Mouse (Mus musculus) liver, adult 2 months (tissue): ENCODE measurements at regions not wholly inside any gene's neighbourhood (a gene's known extent, or its start where the extent isn't known, plus 50 kb on each side); places are given as distances from the start of the nearest gene placed in this dataset.

Source experiments
- DNase-seq: peaks from one replicate; pipeline ENCODE4 v3.0.0-alpha.2; 2011; ENCODE audit warnings: low read depth, low spot score; ENCODE audit errors: extremely low read depth
- H3K27ac ChIP-seq: fragments of 200-500 bp; replicated peaks from 2 replicates; pipeline ENCODE4 v1.5.1; 2012; ENCODE audit warnings: low read depth, mild to moderate bottlenecking, control low read depth, inconsistent platforms, low read length; ENCODE audit not compliant: insufficient read depth
- H3K27me3 ChIP-seq: fragments of 200-500 bp; 2 replicates; pipeline ENCODE4 v1.6.1; 2012; ENCODE audit warnings: mild to moderate bottlenecking, moderate library complexity, low read length, inconsistent platforms; ENCODE audit not compliant: control insufficient read depth, insufficient read depth
- H3K36me3 ChIP-seq: fragments of 200-500 bp; 2 replicates; pipeline ENCODE4 v1.6.1; 2012; ENCODE audit warnings: low read length, inconsistent platforms; ENCODE audit not compliant: control insufficient read depth, insufficient read depth
- H3K4me1 ChIP-seq: fragments of 200-500 bp; 2 replicates; pipeline ENCODE4 v1.6.1; 2011; ENCODE audit warnings: low read length; ENCODE audit not compliant: control insufficient read depth, insufficient read depth
- H3K4me3 ChIP-seq: fragments of 200-500 bp; 2 replicates; pipeline ENCODE4 v1.5.1; 2011; ENCODE audit warnings: low read depth, mild to moderate bottlenecking, control low read depth, low read length, moderate library complexity; ENCODE audit not compliant: insufficient read depth
- H3K79me2 ChIP-seq: fragments of 200-500 bp; 2 replicates; pipeline ENCODE4 v1.6.1; 2012; ENCODE audit warnings: inconsistent platforms, mild to moderate bottlenecking, low read length, moderate library complexity; ENCODE audit not compliant: control insufficient read depth, insufficient read depth
- H3K9ac ChIP-seq: fragments of 200-500 bp; 2 replicates; pipeline ENCODE4 v1.6.1; 2012; ENCODE audit warnings: low read depth, mild to moderate bottlenecking, control low read depth, inconsistent platforms, low read length
- CTCF ChIP-seq: fragments of 200-500 bp; IDR thresholded peaks from 2 replicates; pipeline ENCODE4 v1.5.1; 2011; ENCODE audit warnings: low read depth, low read length, control low read depth
- POLR2A ChIP-seq: fragments of 200-500 bp; IDR thresholded peaks from 2 replicates; pipeline ENCODE4 v1.6.1; 2011; ENCODE audit warnings: low read length, control low read depth; ENCODE audit not compliant: insufficient read depth; ENCODE audit errors: extremely low read depth
- WGBS: fragments of 180-500 bp; shearing (Covaris S2); methylation state at CpG from one replicate; pipeline ENCODE4 v1.1.7; 2018; 5-methylcytosine and 5-hydroxymethylcytosine counted together

DNA sequence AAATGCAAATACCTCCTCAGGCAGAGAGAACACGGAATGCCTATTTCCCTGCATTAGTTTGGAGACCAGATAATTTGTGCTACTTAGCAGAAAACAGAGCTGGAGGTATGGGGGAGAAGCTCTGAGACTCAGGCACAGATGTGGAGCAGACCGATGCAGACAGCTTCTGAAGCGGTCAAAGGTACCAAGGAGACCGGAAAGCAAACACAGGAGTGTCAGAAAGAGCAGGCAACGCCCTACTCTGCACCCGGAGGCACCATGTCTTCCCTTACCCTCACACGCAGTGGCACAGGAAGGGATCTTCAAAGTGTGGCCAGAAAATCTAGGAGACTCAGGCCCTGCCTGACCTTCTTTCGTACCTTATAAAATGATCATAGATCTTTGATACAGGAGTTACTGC, 98.4 kb upstream of the Rybp start:
- DNase-seq: no peak
- 58% methylated on average over 8 of the region's 8 CpGs for WGBS
- TF ChIP-seq POLR2A (no peak), CTCF (no peak)

DNA sequence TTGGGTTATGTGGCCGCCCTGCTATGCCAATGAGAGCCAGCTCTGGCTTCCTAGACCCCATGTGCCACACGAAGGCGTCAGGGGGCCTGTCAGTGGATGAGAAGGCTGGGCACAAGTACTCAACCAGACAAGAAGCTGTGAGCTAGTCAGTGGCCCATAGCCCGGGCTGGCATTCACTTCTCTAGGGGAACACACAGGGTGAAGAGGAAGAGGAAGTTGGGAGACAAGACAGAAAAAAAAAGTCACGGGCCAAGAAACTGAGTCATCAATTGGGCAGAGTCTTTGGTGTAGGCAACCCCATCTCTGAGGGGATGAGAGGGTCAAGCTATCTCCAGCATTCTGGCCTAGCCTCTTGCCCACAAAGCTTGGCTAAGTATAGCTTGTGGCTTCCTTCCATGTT, 93.8 kb upstream of the Rybp start:
- TF ChIP-seq CTCF: no peak
- no peak for TF ChIP-seq POLR2A
- WGBS: 84% methylated on average over 5 of the region's 5 CpGs
- Histone ChIP-seq H3K79me2 (no peaks in the 10 kb centered on the region), H3K27ac (no peak overlapping the region), H3K36me3 (no peaks in the 10 kb centered on the region), H3K4me1 (peaks cover 1% of the 10 kb centered on the region; the same call in 1 of the 2 replicates), H3K27me3 (no peaks in the 10 kb centered on the region), H3K4me3 (no peak overlapping the region), H3K9ac (no peak overlapping the region)
- peak; percentile 11 for DNase-seq

More for the DNA sequence above, 98.4 kb upstream of the Rybp start:
- H3K36me3 ChIP-seq: no peaks in the 10 kb centered on the region
- H3K79me2 ChIP-seq: no peaks in the 10 kb centered on the region
- no peak overlapping the region for H3K9ac ChIP-seq
- no peaks in the 10 kb centered on the region for H3K4me1 ChIP-seq
- H3K27me3 ChIP-seq: no peaks in the 10 kb centered on the region
- H3K4me3 ChIP-seq: no peak overlapping the region
- no peak overlapping the region for H3K27ac ChIP-seq

DNA sequence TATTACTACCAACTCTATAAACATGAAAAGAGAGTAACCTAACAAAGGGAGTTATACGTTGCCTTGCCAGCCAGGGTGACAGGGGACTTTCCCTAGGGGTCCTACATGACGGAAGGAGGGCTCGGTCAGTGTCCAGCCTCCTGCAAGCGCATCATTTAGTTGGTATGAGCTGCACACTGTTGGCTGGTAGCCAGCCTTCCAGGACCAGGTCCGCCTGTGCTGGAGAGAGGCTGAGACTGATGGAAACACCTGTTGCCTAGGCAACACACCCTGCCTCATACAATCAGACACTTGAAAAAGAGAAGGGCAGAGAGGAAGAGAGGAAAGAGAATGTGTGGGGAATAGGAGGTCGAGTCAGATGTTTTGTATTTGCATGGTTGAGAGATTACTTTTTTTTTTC, 93.3 kb upstream of the Rybp start:
- Histone ChIP-seq H3K79me2 (no peaks in the 10 kb centered on the region), H3K9ac (no peak overlapping the region), H3K4me1 (peaks cover 1% of the 10 kb centered on the region; the same call in 1 of the 2 replicates), H3K27me3 (no peaks in the 10 kb centered on the region), H3K36me3 (no peaks in the 10 kb centered on the region), H3K4me3 (no peak overlapping the region), H3K27ac (no peak overlapping the region)
- DNase-seq: no peak
- TF ChIP-seq POLR2A (no peak), CTCF (no peak)
- 86% methylated on average over 6 of the region's 6 CpGs for WGBS

DNA sequence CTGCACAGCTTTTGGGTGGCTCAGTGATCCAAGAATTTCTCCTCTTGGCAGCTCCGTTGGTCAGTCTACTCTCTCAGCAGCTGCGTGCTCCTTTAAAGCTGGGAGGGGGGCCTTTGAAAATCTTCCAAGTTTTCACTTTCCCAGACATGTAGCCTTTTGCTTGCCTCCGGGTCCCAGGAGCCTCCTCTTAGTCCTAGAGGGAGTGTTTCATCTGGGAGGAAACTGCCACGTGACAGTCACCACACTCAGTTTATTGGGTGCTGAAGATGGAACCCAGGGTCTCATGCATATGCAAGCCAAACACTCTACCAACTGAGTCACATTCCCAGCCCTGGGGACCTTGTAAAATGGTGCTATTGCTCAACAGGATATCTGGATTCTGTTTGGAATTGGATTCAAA, 92.5 kb upstream of the Rybp start:
- Histone ChIP-seq H3K27me3 (no peaks in the 10 kb centered on the region), H3K36me3 (no peaks in the 10 kb centered on the region), H3K4me3 (no peak overlapping the region), H3K9ac (no peak overlapping the region), H3K4me1 (peaks cover 1% of the 10 kb centered on the region; the same call in 1 of the 2 replicates), H3K27ac (no peak overlapping the region), H3K79me2 (no peaks in the 10 kb centered on the region)
- no peak for TF ChIP-seq CTCF
- no peak for DNase-seq
- WGBS: 92% methylated on average over 4 of the region's 4 CpGs

DNA sequence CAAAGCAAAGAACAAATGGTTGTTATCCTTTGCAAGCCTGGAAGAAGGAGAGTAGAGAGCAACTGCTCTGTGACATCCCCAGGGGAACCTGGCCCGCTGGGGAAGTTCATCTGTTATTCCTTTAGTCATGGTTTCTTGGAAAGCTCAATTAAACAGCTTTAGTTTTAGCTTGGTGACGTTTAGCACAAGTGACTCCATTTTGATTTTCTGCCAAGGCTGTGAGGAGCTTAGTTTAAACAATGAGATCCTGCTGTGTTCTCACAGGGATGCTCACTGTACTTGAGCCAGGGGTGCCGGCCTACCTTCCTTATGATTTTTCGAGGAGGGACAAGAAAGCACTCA, 91.2 kb upstream of the Rybp start:
- WGBS: 91% methylated on average over 4 of the region's 4 CpGs

DNA sequence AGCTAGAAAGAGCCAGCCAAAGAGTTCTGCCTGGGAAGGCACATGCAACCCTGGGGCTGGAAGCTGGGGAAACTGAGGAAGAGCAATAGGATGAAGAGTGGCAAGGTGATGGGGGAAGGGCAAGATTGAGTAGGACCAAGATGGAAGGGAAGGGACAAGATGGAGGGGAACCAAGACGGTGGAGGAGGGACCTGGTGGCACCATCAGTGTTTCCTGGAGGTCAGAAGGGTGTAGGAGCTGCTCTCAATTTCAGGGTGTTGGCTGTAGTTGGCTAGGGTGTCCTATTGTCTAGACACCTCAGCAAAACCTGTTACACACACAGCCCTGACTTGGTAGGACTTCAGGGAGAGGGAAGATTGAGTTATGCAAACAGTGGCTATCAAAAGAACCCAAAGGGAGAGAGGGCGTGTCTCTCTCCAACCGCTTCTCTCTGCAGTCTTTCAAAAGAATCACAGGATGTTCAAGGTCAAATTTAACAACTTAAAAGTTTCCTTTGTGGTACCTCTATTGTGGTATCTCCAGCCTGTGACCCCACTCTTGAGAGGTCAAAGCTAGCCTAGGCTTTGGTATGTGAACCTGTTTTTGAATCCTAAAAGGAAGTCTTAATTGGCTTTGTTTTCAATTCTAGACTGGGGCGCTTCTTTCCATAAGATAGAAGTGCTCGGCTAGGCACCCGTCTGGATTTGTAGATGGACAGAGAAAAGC, 90.7 kb upstream of the Rybp start:
- TF ChIP-seq POLR2A (no peak), CTCF (no peak)
- DNase-seq: no peak
- 80% methylated on average over 6 of the region's 6 CpGs for WGBS

More for the DNA sequence above, 91.2 kb upstream of the Rybp start:
- H3K36me3 ChIP-seq: no peaks in the 10 kb centered on the region
- TF ChIP-seq CTCF (no peak), POLR2A (no peak)
- no peak for DNase-seq
- peaks cover 1% of the 10 kb centered on the region; the same call in 1 of the 2 replicates for H3K4me1 ChIP-seq
- H3K4me3 ChIP-seq: no peak overlapping the region
- no peaks in the 10 kb centered on the region for H3K79me2 ChIP-seq
- no peak overlapping the region for H3K27ac ChIP-seq
- H3K9ac ChIP-seq: no peak overlapping the region
- no peaks in the 10 kb centered on the region for H3K27me3 ChIP-seq

More for the DNA sequence above, 90.7 kb upstream of the Rybp start:
- Histone ChIP-seq H3K79me2 (no peaks in the 10 kb centered on the region), H3K9ac (no peak overlapping the region), H3K27me3 (no peaks in the 10 kb centered on the region), H3K4me3 (no peak overlapping the region), H3K36me3 (no peaks in the 10 kb centered on the region), H3K4me1 (peaks cover 1% of the 10 kb centered on the region; the same call in 1 of the 2 replicates), H3K27ac (no peak overlapping the region)
